Mouse (Mus musculus): ENCODE data around the gene Gpr62.

The Gpr62 gene

DNA sequence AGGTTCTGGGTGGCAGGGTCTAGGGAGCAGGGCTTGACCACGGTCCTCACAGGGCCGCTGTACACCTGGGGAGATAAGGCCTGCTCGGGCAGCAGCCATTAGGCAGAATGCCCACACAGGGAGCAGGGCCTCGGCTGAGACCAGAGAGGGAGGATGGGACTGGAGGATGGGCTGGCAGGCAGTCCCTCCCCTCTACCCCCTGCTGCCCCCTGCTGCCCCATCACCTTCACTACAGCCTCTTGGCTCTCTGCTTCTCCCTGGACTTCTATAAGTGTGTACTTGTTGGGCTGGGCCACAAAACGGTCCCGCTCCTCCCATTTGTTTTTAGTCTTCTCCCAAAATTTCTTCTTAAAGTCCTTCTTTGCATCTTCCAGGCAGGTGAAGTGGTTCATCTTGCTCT, 8.7 kb upstream of the Gpr62 start:
- peak; percentile 76 for DNase-seq

DNA sequence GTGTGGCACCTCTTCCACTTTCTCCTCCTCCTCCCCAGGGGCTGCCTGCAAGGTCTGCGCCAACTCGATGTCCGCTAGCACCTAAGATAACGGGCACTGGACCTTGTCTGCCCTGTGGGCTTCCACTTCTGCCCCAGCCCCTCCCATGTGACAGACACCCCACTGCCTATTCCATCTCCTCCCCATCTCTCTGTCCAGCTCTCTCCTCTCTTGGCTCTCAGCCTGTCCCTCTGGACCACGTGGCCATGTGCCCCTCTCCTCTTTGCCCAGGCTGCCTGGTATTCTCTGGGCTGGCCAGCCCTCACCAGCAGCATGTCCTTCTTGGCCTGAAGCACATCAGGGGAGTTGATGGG, 8.0 kb upstream of the Gpr62 start:
- no peak for DNase-seq

DNA sequence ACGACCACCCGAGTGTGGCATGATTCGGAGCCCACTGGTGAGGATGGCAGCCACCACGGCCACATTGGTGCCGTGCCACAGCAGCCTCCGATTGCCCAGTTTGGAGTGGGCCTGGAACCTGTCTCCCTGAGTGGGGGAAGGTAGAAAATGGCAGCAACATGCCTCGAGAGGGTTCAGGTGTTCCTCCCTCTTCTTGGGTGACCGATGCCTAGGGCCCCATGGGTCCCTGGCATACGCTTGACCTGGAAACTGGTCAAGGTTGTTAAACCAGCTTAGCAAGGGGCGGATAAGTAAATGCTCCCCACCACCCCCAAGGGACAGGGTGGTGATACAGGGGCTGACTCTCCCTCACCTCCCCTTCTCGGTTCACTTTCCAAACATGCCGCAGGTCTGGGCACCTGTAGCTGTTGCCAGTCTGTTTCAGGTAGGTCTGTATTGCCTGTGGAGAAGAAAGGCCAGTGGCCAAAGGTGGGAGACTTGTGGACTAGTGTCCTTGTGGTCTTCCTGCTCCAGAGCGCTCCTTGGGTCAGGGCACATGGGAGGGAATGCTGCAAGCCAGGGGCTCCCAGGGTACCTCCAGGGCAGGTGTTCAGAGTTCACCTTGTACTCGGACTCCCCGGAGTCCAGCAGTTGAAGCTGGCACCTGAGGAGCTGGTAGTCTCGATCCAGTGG, 7.5 kb upstream of the Gpr62 start:
- peak; percentile 55 for DNase-seq

DNA sequence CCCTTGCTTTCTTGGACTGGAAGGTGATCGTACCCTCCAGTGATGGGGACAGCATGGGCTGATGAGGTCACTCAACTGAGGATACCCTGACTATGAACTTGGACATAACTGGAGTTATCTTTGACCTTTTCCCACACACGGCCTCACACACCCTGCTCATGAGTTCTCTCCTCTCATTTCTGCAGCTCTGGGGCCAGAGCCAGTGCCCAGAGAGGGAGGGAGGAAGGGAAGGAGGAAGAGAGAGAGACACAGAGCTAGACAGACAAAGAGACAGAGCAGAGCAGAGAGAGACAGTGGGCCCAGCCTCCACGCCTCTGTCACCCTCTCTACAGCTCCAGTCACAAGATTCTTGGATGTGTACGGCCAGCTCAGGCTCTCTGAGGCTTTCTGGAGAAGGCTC, 6.6 kb upstream of the Gpr62 start:
- DNase-seq: no peak

DNA sequence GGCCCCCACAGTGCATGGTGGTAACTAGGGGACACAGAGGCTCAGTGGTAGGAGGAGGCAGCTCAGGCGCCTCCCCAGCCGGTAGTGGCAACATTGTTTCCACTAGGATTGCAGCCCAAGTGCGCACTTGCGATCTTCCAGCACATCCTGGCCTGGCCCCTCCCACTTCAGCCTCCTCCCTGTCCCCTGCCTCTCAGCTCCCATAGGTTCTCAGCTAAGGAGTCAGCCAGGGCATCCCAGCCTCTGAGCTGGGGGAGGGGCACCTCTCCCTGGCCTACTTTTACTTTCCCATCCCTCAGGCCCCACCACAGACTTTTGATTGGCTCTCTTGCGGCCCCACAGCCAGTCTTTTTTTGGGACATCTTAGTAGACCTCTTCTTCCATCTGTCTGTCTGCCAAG, 6.2 kb upstream of the Gpr62 start:
- peak; percentile 80 for DNase-seq

DNA sequence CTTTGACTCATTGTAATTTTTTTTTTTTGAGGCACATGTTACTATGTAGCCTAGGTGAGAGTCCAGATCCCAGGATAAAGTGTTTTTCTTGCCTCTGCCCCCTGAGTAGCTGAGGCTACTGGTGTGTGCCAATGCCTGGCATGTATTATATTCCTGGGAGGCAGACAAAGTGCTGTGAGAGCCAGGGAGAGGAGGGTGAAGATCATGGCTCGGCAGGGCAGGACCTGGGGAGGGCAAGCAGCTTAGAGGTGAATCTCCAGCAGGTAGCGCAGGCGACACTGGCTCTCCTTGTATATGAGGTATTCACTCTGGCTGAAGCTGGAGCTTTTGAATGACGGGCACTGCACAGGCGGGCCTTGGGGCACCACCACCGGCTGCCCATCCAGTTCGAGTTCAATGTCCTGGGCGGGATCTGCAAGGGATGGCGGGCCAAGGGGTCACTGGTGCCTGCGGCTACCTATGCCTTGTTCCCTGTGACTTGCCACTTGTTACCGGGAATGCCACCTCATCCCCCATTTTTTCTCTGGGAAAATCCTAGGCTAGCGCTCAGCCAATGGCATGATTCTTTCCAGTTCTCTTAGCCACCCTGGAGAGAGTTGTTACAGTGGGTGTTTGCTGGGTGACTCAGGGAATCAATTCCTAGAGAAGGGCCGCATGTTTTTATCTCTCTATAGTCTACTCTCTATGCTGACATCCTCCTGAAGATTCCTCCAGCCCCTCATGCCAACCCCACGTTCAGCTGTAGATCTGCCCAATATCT, 5.4 kb upstream of the Gpr62 start:
- no peak for DNase-seq

DNA sequence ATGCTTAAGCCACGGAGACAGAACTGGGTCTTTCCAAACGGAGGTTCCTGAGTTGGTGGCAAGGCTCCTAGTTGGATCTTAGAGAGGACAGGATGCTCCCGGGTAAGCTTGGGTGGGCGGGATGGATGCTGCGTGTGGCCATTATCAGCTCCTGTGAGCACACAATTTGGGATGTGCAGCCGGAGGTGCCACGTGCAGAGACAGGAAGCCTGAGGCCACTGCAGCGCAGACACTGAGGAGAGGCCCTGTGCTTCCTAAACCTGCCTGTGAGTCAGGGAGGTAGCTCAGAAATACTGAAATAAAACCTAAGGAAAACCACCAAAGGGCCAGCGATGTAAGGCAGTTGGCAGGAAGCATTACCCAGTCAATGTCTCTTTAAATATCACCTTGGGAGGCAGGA, 4.0 kb upstream of the Gpr62 start:
- no peak for DNase-seq

DNA sequence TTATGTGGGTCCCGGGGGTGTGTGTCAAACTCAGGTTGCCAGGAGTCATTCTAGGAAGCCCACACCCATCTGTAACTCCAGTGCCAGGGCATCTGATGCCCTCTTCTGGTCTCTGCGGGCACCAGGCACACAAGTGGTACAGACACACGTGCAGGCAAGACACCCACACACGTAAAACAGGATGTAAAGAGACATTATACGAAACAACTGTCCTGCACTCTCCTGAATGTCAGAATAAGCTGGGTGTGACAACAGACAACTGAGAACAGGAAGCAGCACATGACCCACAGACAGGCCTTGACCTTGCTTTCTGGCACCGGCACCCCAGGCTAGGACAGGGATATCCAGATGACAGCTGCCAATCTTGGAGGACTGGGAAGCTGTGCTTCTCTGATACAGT, 3.6 kb upstream of the Gpr62 start:
- DNase-seq: no peak

DNA sequence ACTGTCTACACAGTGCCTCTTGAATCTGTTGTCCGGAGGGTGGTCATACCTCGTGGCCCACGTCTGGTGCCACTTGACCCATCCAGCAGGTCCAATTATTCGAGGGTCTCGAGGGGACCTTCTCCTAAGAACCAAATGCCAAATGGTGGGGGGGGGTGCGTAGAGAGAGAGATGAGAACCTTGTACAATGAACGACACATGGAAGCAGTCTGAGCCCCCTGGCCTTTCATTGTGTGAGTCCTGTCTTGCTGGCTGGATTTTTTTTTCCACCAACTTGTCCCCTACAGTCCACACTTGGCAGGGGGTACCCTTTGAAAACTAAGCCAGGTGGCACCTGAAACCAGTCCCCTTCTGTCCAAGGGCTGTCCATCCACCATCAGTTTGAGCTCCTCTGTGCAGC, 2.0 kb upstream of the Gpr62 start:
- no peak for DNase-seq

DNA sequence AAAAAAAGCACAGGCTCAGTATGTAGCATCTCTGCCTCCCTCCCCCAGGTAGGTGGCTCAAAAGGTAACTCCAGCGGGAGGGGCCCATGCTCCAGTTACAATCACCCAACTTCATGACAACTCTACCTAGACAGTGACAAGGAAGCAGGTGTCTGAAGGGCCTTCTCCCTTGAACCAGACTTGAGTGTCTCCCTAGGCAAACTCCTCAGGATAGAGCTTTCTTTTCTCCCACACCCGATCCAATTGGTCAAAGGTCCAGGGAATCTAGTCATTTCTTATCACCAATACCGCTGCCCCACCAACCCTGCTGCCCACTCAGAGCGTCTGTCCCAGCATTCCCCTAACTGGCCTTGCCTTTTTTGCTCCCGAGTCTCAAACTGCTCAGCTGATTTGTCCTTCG, 983 bp upstream of the Gpr62 start:
- no peak for DNase-seq

DNA sequence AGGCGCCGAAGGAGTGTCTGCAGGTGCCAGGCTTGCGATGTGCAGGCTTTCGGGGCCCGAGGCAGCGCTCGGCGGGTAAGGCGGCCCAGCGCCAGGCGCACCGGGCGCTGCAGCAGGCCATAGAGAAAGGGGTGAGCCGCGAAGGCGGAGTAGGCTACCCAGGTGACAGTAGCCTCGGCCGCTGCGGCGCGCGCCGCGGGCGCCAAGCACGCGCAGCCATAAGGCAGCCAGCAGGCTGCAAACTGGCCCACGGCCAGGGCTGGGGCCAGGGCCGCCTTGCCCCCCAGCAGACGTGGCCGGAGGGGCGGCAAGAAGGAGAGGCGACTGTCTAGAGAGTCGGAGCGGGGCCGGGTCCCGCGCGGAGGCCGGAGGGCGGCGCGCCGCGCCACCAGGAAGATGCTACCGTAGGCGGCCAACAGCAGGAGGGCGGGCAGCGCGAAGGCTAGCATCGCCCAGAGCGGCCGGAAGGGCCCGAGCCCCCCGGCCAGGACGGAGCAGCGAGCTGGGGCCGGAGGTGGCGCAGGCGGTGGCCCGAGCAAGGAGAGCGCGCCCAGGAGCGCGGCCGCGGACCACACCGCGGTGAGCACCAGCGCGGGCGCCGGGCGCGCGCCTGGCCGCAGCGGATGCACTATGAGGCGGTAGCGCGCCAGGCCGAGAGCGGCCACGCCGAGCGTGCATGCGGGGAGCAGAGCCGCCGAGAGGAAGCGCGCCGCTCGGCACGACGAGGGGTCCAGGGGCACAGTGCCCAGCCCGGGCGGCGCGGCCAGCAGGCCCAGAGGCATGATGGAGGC, 792 bp downstream of the Gpr62 start:
- peak; percentile 74 for DNase-seq

DNA sequence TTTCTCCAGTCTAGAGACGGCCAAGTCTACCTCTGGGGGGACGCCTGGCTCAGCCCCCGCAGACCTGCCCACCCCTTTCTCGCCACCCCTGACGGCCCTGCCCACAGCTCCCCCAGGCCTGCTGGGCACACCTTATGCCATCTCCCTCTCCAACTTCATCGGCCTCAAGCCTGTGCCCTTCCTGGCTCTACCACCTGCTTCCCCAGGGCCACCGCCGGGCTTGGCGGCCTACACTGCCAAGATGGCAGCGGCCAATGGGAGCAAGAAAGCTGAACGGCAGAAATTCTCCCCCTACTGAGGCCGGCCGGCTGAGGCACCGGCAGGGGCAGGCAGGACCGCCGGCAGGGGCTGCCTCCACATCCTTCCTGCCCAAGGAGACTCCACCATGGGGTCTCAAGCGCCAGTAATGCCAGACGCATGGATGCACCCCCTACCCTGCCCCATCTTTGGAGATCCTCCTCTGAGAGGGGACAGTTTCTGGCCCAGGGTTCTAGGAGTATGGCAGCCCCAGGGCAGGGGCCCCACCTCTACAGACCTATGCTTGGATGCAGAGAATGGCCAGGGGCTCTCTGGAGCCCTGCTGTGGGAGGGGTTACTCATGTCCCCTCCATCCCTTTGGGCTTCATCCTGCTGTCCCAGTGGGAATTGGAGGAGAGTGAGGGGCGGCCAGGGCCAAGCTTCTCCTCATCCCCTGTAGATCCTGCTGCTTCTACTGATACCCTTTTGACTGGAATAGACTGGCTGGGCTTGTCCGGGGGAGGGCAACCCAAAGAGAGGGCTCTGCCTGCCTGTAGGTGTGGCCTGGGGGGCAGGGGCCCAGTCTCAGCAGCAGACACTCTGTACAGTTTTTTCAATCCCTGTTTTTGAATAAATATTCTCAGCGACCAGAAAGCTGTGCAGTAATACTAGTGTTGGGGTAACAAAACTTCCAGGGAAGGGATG, 2.3 kb downstream of the Gpr62 start:
- no peak for DNase-seq

DNA sequence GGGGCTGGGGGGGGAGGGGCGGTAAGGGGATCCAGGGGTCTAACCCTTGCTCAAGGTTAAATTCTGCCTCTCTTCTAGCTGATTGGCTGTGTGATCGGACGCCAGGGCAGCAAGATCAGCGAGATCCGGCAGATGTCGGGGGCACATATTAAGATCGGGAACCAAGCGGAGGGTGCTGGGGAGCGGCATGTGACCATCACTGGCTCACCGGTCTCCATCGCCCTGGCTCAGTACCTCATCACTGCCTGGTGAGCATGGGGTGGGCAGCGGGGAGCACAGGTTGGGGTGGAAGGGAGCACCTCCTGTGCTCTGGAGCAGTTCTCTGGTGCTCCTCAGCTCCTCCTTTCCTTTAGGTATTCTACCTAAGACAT, 3.3 kb downstream of the Gpr62 start:
- DNase-seq: no peak

DNA sequence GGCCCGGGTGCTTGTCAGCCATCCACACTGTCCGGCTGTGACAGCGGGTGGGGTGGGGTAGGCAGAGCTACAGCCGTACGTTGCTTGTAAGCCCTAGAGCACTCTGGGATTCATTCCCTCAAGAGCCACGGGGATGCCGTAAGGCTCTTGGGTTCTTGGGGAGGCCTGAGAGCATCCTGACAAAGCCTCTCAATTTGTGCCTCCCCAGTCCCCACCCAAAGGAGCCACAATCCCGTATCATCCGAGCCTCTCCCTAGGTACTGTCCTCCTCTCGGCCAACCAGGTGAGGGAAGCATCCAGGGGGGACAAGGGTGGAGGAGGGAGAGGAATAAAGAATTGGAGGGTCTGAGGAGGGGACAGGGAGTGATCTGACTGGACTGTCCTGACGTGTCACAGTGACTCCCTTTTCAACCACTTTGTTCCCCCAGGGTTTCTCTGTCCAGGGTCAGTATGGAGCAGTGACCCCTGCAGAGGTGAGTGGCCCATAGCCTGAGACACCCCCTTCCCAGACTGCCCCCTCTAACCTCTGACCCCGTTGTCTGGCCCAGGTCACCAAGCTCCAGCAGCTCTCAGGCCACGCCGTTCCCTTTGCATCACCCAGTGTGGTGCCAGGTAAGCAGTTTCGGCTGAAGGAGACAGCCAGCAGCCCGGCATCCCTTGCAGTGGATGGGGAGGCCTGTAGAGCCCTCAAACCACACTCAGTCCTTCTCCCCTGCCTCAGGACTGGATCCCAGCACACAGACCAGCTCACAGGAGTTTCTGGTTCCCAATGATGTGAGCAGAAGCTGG, 3.9 kb downstream of the Gpr62 start:
- no peak for DNase-seq

DNA sequence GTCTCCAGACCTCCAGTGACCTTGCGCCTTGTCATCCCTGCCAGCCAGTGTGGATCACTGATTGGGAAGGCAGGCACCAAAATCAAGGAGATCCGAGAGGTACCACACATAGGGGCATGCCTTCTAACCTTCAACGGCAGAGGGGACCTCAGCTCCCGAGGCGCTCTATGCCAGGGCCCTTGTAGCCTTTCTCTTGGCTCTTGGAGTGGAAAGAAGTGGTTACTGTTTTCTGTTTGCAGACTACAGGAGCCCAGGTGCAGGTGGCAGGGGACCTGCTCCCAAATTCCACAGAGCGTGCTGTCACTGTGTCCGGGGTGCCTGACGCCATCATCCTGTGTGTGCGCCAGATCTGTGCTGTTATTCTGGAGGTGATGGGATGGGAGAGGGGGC, 4.7 kb downstream of the Gpr62 start:
- no peak for DNase-seq

DNA sequence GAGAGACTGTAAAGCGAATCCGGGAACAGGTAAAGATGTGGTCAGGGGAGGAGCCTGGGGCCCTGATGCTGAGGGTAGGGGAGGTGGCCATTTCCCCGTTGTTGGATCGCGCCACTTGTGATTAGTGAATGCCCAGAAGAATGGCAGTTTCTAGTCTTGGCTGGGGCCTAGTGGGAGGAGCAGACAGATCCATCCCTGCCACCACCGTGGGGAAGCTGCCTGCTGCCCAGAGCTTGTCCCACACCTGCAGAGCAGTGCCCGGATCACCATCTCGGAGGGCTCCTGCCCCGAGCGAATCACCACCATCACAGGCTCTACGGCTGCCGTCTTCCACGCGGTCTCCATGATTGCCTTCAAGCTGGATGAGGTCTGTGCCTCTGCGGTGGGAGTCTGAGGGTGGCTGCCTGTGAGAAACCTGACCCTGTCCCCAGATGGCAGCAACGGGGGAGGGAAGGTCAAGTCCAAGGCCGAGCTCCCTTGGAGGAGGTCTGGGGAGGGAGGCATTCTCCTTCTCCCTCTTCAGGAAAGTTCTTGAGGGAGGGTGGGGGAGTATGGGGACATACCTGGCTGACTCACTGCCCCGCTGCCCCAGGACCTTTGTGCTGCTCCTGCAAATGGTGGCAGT, 5.2 kb downstream of the Gpr62 start:
- no peak for DNase-seq

DNA sequence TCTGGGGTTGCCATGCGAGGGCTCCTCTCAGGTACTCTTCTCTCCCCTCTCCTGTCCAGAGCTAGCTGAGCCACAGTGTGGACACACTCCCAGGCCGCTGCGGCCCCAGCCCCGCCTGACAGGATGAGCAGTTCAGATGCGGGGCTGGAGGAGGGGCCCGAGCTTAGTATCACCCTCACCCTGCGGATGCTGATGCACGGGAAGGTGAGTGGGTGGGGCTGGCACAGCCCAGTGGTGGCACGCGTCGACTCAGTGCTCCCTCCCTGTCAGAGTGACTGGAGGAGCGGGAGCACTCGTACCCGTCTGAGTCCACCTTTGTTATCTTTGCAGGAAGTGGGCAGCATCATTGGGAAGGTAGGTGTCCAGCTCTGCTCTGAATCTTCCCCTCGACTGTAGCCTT, 5.8 kb downstream of the Gpr62 start:
- no peak for DNase-seq

DNA sequence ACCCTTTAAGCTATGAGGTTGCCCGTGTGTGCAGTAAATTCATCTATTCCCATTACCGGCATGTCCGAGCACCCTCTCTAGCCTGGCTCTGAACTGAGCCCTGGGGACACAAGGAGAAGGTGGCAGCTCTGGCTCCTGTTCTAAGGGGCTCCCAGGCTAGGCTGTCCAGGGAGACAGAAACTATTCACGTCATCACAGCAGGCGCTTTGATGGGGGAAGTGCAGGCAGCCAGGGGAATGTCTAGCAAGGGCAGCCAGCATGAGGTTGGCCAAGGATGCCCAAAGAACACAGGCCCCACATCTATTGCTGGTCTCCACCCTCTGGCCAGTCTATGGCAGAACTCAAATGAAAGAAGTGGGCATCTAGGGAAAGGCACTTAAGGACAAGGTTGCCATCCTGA, 7.8 kb downstream of the Gpr62 start:
- no peak for DNase-seq

DNA sequence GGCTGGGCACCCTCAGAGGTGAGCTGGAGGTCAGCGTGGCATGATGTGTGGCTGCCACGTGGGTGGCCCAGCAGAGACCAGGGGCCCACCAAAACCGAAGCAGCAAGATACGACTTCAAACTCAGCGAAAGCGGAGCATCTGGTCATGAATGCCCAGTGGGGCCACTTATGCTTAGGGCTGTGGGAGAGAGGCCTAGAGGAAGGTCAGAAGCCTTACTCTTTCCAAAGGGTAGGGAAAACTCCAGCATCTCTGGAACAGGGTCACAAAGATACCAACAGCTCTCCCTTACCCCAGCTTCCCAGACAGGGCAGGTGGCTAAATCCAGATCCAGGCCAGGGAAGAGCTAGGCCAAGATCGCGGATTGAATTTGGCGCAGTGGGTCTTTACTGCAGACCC, 8.6 kb downstream of the Gpr62 start:
- no peak for DNase-seq

DNA sequence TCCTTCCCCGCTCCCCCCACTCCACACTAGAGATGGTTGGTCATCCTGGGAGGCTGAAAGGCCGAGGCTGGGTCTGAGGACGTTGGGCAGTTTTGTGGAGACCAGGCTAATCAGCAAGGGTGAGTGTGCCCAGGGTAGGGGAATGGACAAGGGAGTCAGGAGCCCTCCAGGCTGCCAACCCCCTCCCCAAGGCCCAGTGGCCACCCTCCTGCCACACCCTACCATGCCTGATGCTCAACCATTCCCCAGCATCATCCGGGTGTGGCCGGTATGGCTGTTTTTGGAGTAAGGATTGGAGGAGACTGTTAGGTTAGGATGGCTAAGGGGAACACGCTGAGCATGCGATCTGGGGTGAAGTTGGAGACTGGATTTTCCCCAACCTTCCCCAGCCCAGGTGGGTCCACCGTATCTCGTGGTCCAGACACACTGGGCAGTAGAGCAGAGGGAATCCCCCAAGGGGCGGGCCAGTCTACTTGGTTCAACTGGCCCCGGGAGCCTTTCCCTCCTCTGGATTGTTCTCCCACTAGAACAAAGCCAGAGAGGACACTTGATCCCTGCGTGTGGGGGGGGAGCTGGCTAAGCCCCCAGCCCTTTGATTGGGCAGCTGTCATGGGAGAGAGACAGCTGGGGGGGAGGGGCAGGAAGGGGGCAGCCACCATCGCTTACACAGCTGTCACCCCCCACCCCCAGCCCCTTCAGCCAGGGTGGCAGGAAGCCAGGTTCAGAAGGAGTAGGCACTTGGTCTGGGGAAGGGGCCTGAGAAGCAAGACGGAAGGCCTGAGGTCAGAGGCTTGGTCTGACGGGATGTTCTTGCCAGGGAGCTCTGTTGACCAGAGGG, 9.2 kb downstream of the Gpr62 start:
- DNase-seq: no peak

Measured in kidney, postnatal 14 days (tissue).